Mouse (Mus musculus): ENCODE measurements around the gene Acsf2. TPM values are rescaled to one million over a fixed set of nuclear protein-coding genes. Genes with fewer than 3 reads are reported as not detected.

Acsf2 gene
- total RNA-seq, 4 experiments from 2014 or later: 16.8 to 19.7 (median 18.8) TPM

GRCm38 (mm10) chr11:94548041-94548784 is 53.5 kb downstream of the Acsf2 start:
- DNase-seq (ENCODE audit: low spot score in 2 of 2): peak in 1 of 2 experiments; percentile 57

DNA sequence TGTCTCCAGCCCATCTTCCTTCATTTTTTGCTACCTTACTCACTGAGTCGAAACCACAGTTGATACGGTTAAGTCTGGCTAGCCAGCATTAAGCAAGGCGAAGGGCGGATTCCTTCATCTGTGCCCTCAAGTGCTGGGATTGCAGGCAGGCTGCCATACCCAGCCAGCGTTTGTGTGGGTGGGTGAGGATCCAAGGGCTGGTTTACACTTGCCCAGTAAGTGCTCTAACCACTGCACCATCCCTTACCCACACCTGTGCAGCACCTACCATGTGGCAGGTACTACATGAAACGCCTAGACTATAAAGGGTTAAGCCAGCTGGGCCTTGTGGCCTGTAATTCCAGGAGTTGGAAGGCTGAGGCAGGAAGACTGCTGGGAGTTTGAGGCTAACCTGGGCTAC is 54.4 kb downstream of the Acsf2 start:
- DNase-seq (ENCODE audit: low spot score in 2 of 2): no peak

GRCm38 (mm10) chr11:94546381-94546780 is 55.3 kb downstream of the Acsf2 start:
- DNase-seq (ENCODE audit: low spot score in 2 of 2): no peak

DNA sequence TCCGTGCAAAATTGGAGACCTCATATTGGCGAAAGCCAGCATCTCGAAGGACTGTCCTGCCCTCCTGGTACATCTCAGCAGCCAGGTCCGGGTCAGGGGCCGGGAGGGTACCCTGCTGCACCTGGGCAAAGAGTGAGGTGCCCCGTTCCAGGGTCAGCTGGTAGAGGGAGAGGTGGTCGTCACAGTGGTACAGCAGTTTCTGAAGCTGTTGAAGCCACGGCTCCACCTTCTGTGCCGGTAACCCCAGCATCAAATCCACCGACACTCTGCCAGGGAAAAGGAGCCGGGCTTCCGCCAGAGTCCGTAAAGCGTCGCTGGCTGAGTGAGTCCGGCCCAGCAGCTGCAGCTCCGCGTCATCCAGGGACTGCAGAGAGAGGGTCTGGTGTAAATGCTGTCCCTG is 57.2 kb downstream of the Acsf2 start:
- DNase-seq (ENCODE audit: low spot score in 2 of 2): no peak

DNA sequence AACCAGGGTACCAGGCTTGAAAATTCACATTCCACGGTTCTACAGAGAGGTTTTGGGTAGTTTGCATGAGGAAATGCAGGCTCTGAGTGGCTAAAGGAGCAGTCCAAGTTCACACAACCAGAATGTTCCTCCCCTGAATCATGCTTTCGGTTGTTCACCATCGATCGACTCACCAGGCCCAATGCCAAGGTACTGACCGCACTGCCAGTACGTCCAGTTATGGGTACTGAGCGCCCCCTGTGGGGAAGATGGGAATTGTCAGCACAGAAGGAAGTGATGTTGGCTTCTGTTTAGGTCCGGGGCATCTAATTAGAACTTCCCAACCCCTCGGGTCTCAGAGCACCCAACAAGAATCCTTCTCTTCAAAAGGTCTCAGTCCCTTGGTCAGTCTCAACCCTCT is 57.7 kb downstream of the Acsf2 start:
- DNase-seq (ENCODE audit: low spot score in 2 of 2): peak; percentile 86 to 92

GRCm38 (mm10) chr11:94543344-94543743 is 58.3 kb downstream of the Acsf2 start:
- no peak for DNase-seq (ENCODE audit: low spot score in 2 of 2)

GRCm38 (mm10) chr11:94542400-94542799 is 59.3 kb downstream of the Acsf2 start:
- DNase-seq (ENCODE audit: low spot score in 2 of 2): no peak

- DNase-seq (ENCODE audit: low spot score in 2 of 2): no peak
Observed at GRCm38 (mm10) chr11:94539761-94540160, 61.9 kb downstream of the Acsf2 start.

DNA sequence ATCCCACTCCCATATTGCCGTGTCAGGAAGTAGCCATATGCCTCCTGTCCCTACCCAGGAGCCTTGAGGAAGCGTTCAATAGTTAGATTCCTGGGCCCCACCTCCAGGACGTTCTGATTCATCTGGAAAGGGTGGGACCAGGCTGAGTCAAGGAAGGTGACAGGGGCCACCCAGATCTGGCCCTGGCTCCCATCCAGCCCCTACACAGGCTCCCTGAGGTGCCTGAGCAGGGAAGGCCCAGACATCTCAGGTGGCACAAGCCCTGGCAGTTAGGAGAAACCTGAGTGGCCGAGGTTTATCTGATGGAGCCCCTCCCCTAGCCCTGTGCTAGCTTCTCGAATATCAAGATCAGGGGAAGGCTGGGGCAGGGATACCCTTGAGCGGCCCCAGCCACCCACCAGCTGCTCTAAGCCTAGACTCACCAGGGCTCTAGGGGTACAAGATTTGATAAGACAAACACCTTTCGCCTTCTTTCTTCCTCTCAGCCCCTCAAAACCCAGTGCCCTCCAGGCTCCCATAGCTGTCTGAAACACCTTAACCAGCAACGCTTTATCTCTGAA is 62.9 kb downstream of the Acsf2 start:
- no peak for DNase-seq (ENCODE audit: low spot score in 2 of 2)

DNA sequence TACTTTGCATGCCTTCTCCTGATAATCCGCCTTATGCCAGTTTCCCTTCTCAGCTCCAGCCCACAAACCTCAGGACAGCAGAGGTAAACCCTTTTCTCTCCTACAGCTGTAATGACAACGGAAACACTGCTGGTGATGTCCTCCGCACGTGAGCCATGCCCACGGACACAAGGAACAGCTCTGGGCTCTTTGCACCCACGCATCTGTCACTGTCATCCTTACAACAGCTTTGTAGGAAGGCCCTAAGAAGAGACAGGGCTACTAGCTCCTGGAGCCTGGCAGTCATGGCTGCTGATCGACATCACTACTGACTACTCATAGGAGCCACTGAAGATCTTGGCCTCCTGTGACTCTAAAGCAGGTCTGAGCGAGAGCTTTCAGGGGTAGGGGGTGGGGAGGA is 68.5 kb downstream of the Acsf2 start:
- DNase-seq (ENCODE audit: low spot score in 2 of 2): peak in 1 of 2 experiments; percentile 58

GRCm38 (mm10) chr11:94528879-94529278 is 72.8 kb downstream of the Acsf2 start:
- no peak for DNase-seq (ENCODE audit: low spot score in 2 of 2)

GRCm38 (mm10) chr11:94526171-94526879 is 75.3 kb downstream of the Acsf2 start:
- no peak for DNase-seq (ENCODE audit: low spot score in 2 of 2)

- peak; percentile 34 to 63 for DNase-seq (ENCODE audit: low spot score in 2 of 2)
Observed at GRCm38 (mm10) chr11:94521219-94521843, 80.3 kb downstream of the Acsf2 start, which contains the start of gene Mycbpap. TSS of gene Mycbpap (minus strand) at chr11:94521742.

- DNase-seq (ENCODE audit: low spot score in 2 of 2): no peak
Observed at GRCm38 (mm10) chr11:94513452-94513851, 88.2 kb downstream of the Acsf2 start.

GRCm38 (mm10) chr11:94508976-94509375 is 92.7 kb downstream of the Acsf2 start:
- DNase-seq (ENCODE audit: low spot score in 2 of 2): no peak

Other genes with a start within 250 kb of the Acsf2 start
- 1 to 10 TPM; 2.4 to 8.0 (median 3.4) TPM for gene Abcc3, start 208.9 kb downstream of the Acsf2 start, total RNA-seq (2022)
- 10 to 100 TPM; 58.2 to 71.7 (median 64.6) TPM for gene Cacna1g, start 127.7 kb downstream of the Acsf2 start, total RNA-seq (2022)
- 1 to 10 TPM in 1 of 4 experiments, under 1 TPM in 1, not detected in 2; 0.35 to 1.4 TPM for gene Spata20, start 115.7 kb downstream of the Acsf2 start, total RNA-seq (2022)
- 1 to 10 TPM; 1.1 to 3.7 (median 2.6) TPM for gene Epn3, start 101.9 kb downstream of the Acsf2 start, total RNA-seq (2022)
- gene Mycbpap, start 80.1 kb downstream of the Acsf2 start, total RNA-seq (2022): 1 to 10 TPM; 3.6 to 7.2 (median 5.6) TPM
- 10 to 100 TPM; 13.8 to 19.5 (median 16.1) TPM for gene Rsad1, start 52.6 kb downstream of the Acsf2 start, total RNA-seq (2022)
- under 1 TPM in 1 of 4 experiments, not detected in 3; 0.44 TPM for gene Chad, start 36.8 kb downstream of the Acsf2 start, total RNA-seq (2022)
- gene Lrrc59, start 27.9 kb upstream of the Acsf2 start, total RNA-seq (2022): 10 to 100 TPM; 84.0 to 91.2 (median 86.3) TPM
- gene Mrpl27, start 51.9 kb upstream of the Acsf2 start, total RNA-seq (2022): 10 to 100 TPM; 62.7 to 75.7 (median 69.0) TPM
- under 1 TPM in 1 of 4 experiments, not detected in 3; 0.19 TPM for gene Eme1, start 52.1 kb upstream of the Acsf2 start, total RNA-seq (2022)
- 10 to 100 TPM; 25.9 to 27.8 (median 26.7) TPM for gene Xylt2, start 75.6 kb upstream of the Acsf2 start, total RNA-seq (2022)
- gene Gm11541, start 102.6 kb upstream of the Acsf2 start, total RNA-seq (2022): not detected
- under 1 TPM in 2 of 4 experiments, not detected in 2; 0.27 to 0.51 TPM for gene Cdc34b, start 139.9 kb upstream of the Acsf2 start, total RNA-seq (2022)
- not detected for gene Tmem92, start 180.8 kb upstream of the Acsf2 start, total RNA-seq (2022)

Data from left cerebral cortex, adult 8-10 months (tissue).